Mouse (Mus musculus) cortical plate, adult 2 months (tissue): Measurements from ENCODE around the gene Sptbn4.

ENCODE experiments used
- CTCF ChIP-seq: fragments of 200-500 bp; IDR thresholded peaks from 2 replicates; pipeline ENCODE4 v1.5.1; 2011; ENCODE audit warnings: mild to moderate bottlenecking, control low read depth, low read length; ENCODE audit not compliant: insufficient read depth; ENCODE audit errors: extremely low read depth
- POLR2A ChIP-seq: fragments of 200-500 bp; IDR thresholded peaks from 2 replicates; pipeline ENCODE4 v1.6.1; 2011; ENCODE audit warnings: mild to moderate bottlenecking, low read length, control low read depth; ENCODE audit not compliant: insufficient read depth; ENCODE audit errors: extremely low read depth

DNA sequence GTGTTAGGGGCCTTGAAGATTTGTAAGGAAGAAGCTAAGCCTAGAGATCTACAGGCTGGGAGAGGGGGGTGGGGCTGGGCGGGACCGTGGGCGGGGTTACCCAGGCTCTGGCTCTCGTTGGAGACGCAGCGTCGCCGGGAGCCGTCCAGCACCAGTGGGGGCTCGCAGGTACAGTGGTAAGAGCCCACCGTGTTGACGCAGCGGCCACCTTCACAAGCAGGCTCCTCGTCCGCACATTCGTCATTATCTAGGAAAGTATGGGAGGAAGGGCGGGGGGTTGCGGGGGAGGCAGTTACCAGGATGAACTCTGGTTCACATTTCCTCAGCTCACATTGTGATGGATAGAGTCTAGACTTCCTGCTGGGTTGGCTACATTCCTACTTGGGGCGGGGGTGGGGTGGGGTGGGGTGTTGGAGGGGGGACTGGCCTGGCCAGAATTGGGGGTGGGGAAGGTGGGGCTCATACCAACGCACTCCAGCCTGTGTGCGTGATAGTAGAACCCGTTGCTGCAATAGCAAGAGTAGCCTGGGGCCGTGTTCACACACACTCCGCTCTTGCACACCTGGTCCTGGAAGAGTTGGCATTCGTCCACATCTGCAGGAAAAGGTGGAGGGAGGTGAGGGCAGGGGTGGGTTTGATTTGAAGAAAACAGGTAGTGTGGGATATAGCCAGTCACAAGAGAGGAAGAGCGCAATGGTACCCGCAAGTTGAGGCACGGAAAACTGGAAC is 138.5 kb downstream of the Sptbn4 start:
- TF ChIP-seq CTCF (no peak), POLR2A (no peak)
